Mouse (Mus musculus) embryonic facial prominence, embryonic 10.5 days (tissue): ENCODE data around the gene Nfkbib. TPM values are rescaled to one million over a fixed set of nuclear protein-coding genes. Genes with fewer than 3 reads are reported as not detected.

Experiments used
- DNase-seq: peaks from one replicate; pipeline ENCODE4 v3.0.0-alpha.2; 2017; ENCODE audit warnings: low spot score
- H3K27ac ChIP-seq: fragments of 300-500 bp; sonication (generic); replicated peaks from 2 replicates; pipeline ENCODE4 v1.5.1; 2016; ENCODE audit warnings: mild to moderate bottlenecking
- H3K27me3 ChIP-seq: fragments of 300-500 bp; sonication (generic); replicated peaks from 2 replicates; pipeline ENCODE4 v1.6.1; 2016; ENCODE audit warnings: low read depth, mild to moderate bottlenecking; ENCODE audit not compliant: poor library complexity, severe bottlenecking
- H3K36me3 ChIP-seq: fragments of 300-500 bp; sonication (generic); replicated peaks from 2 replicates; pipeline ENCODE4 v1.6.1; 2016; ENCODE audit warnings: mild to moderate bottlenecking, moderate library complexity
- H3K4me1 ChIP-seq: fragments of 300-500 bp; sonication (generic); 2 replicates; pipeline ENCODE4 v1.6.1; 2016
- H3K4me3 ChIP-seq: fragments of 300-500 bp; sonication (generic); 2 replicates; pipeline ENCODE4 v1.5.1; 2016; ENCODE audit warnings: mild to moderate bottlenecking, moderate library complexity
- H3K9me3 ChIP-seq: fragments of 300-500 bp; sonication (generic); 2 replicates; pipeline ENCODE4 v1.6.1; 2016; ENCODE audit warnings: mild to moderate bottlenecking
- WGBS: fragments of 180-500 bp; shearing (Covaris S2); methylation state at CpG from one replicate; pipeline ENCODE4 v1.1.7; 2016; 5-methylcytosine and 5-hydroxymethylcytosine counted together
- polyA plus RNA-seq: library from polyadenylated mRNA; unstranded; fragments of >200 nt; fragmentation: Nextera tagmentation; extraction: Ambion mirVana; gene quantifications from 2 replicates; pipeline ENCODE4 v1.2.1, GENCODE M21; 2016

The Nfkbib gene
- 55.1 and 55.5 TPM in 2 replicates for polyA plus RNA-seq

GRCm38 (mm10) chr7:28767462-28767965 is at the start of gene Nfkbib:
Gene Nfkbib (minus strand): TSS chr7:28767512.
- H3K36me3 ChIP-seq = peaks cover 16% of the 10 kb centered on the region
- peak within 1 kb of the TSS; percentile 81 for H3K4me3 ChIP-seq
- no peaks in the 10 kb centered on the region for H3K9me3 ChIP-seq
- no peak for DNase-seq
- H3K27me3 ChIP-seq = no peaks in the 10 kb centered on the region
- peaks cover 24% of the 10 kb centered on the region for H3K4me1 ChIP-seq
- peak within 1 kb of the TSS; percentile 83 for H3K27ac ChIP-seq
- WGBS = 67% methylated on average over 7 of the region's 7 CpGs

- Histone ChIP-seq H3K4me3 (peak overlapping the region; percentile 8; the same call in 1 of the 2 replicates), H3K9me3 (no peaks in the 10 kb centered on the region), H3K27me3 (no peaks in the 10 kb centered on the region), H3K27ac (no peak overlapping the region), H3K4me1 (peaks cover 90% of the 10 kb centered on the region), H3K36me3 (peaks cover 100% of the 10 kb centered on the region)
- DNase-seq = no peak
- 95% methylated on average over 10 of the region's 10 CpGs for WGBS
These were observed 49.6 kb upstream of the Nfkbib start for GRCm38 (mm10) chr7:28816920-28817319.

GRCm38 (mm10) chr7:28816201-28816600 is 48.9 kb upstream of the Nfkbib start:
- Histone ChIP-seq H3K36me3 (peaks cover 95% of the 10 kb centered on the region), H3K4me1 (peaks cover 88% of the 10 kb centered on the region), H3K9me3 (no peaks in the 10 kb centered on the region), H3K27me3 (no peaks in the 10 kb centered on the region), H3K4me3 (no peak overlapping the region), H3K27ac (no peak overlapping the region)
- WGBS = 90% methylated on average over 9 of the region's 9 CpGs
- DNase-seq = no peak

GRCm38 (mm10) chr7:28815230-28815629 is 47.9 kb upstream of the Nfkbib start:
- Histone ChIP-seq H3K4me1 (peaks cover 79% of the 10 kb centered on the region), H3K36me3 (peaks cover 86% of the 10 kb centered on the region), H3K27ac (no peak overlapping the region), H3K27me3 (no peaks in the 10 kb centered on the region), H3K4me3 (peak overlapping the region; percentile 14; the same call in 1 of the 2 replicates), H3K9me3 (no peaks in the 10 kb centered on the region)
- no peak for DNase-seq
- whole genome bisulfite sequencing = 93% methylated on average over 9 of the region's 9 CpGs

GRCm38 (mm10) chr7:28814306-28815034 is 47.2 kb upstream of the Nfkbib start:
- DNase-seq = no peak
- Histone ChIP-seq H3K27ac (no peak overlapping the region), H3K4me1 (peaks cover 71% of the 10 kb centered on the region), H3K4me3 (0 out of 2 replicates have a peak overlapping the region, but pooled peaks have one; percentile 93), H3K27me3 (no peaks in the 10 kb centered on the region), H3K9me3 (no peaks in the 10 kb centered on the region), H3K36me3 (peaks cover 78% of the 10 kb centered on the region)
- 91% methylated on average over 5 of the region's 5 CpGs for whole genome bisulfite sequencing

- peaks cover 63% of the 10 kb centered on the region for H3K36me3 ChIP-seq
- DNase-seq = no peak
- 88% methylated on average over 5 of the region's 5 CpGs for WGBS
- no peaks in the 10 kb centered on the region for H3K27me3 ChIP-seq
- H3K9me3 ChIP-seq = no peaks in the 10 kb centered on the region
- H3K4me1 ChIP-seq = peaks cover 65% of the 10 kb centered on the region
- H3K27ac ChIP-seq = no peak overlapping the region
- peak overlapping the region; percentile 93 for H3K4me3 ChIP-seq
These were observed 45.6 kb upstream of the Nfkbib start for GRCm38 (mm10) chr7:28812949-28813348.

GRCm38 (mm10) chr7:28812436-28812835 is 45.1 kb upstream of the Nfkbib start:
- Histone ChIP-seq H3K4me1 (peaks cover 65% of the 10 kb centered on the region), H3K27ac (peak overlapping the region; percentile 100; the same call in 1 of the 2 replicates), H3K27me3 (no peaks in the 10 kb centered on the region), H3K9me3 (no peaks in the 10 kb centered on the region), H3K4me3 (peak overlapping the region; percentile 93), H3K36me3 (peaks cover 58% of the 10 kb centered on the region)
- no peak for DNase-seq
- 85% methylated on average over 4 of the region's 4 CpGs for WGBS

- Histone ChIP-seq H3K36me3 (peaks cover 51% of the 10 kb centered on the region), H3K27me3 (no peaks in the 10 kb centered on the region), H3K4me3 (peak overlapping the region; percentile 93), H3K4me1 (peaks cover 60% of the 10 kb centered on the region), H3K9me3 (no peaks in the 10 kb centered on the region), H3K27ac (peak overlapping the region; percentile 100)
- DNase-seq = no peak
- 14% methylated on average over 7 of the region's 7 CpGs for WGBS
These were observed 44.4 kb upstream of the Nfkbib start for GRCm38 (mm10) chr7:28811640-28812275.

GRCm38 (mm10) chr7:28811228-28811627 is 43.9 kb upstream of the Nfkbib start:
- WGBS = under 1% methylated on average over 40 of the region's 40 CpGs
- Histone ChIP-seq H3K36me3 (peaks cover 46% of the 10 kb centered on the region), H3K4me1 (peaks cover 54% of the 10 kb centered on the region), H3K9me3 (no peaks in the 10 kb centered on the region), H3K4me3 (peak overlapping the region; percentile 93), H3K27me3 (no peaks in the 10 kb centered on the region), H3K27ac (peak overlapping the region; percentile 100)
- peak; percentile 97 for DNase-seq

- Histone ChIP-seq H3K36me3 (peaks cover 37% of the 10 kb centered on the region), H3K9me3 (no peaks in the 10 kb centered on the region), H3K27ac (peak overlapping the region; percentile 100), H3K4me3 (peak overlapping the region; percentile 93), H3K4me1 (peaks cover 48% of the 10 kb centered on the region), H3K27me3 (no peaks in the 10 kb centered on the region)
- DNase-seq = peak; percentile 98
- under 1% methylated on average over 70 of the region's 70 CpGs for WGBS
These were observed 43.1 kb upstream of the Nfkbib start for GRCm38 (mm10) chr7:28810107-28811066.

- Histone ChIP-seq H3K4me3 (peak overlapping the region; percentile 93), H3K36me3 (peaks cover 29% of the 10 kb centered on the region), H3K27ac (peak overlapping the region; percentile 100), H3K27me3 (no peaks in the 10 kb centered on the region), H3K9me3 (no peaks in the 10 kb centered on the region), H3K4me1 (peaks cover 42% of the 10 kb centered on the region)
- under 1% methylated on average over 35 of the region's 35 CpGs for WGBS
- peak; percentile 87 for DNase-seq
These were observed 42.2 kb upstream of the Nfkbib start for GRCm38 (mm10) chr7:28809401-28810089.
